Mouse (Mus musculus) megakaryocyte, embryonic 14.5 days (primary cell): Measurements from ENCODE around the gene Hsd17b11.

Source experiments
- FLI1 ChIP-seq: IDR thresholded peaks from 2 replicates; pipeline ENCODE4 v1.6.1; 2012; ENCODE audit warnings: low read length, inconsistent platforms, mixed read lengths
- GATA1 ChIP-seq: IDR thresholded peaks from 3 replicates; pipeline ENCODE4 v1.6.1; 2012; ENCODE audit warnings: mixed read lengths, low read length, inconsistent platforms, borderline replicate concordance

DNA sequence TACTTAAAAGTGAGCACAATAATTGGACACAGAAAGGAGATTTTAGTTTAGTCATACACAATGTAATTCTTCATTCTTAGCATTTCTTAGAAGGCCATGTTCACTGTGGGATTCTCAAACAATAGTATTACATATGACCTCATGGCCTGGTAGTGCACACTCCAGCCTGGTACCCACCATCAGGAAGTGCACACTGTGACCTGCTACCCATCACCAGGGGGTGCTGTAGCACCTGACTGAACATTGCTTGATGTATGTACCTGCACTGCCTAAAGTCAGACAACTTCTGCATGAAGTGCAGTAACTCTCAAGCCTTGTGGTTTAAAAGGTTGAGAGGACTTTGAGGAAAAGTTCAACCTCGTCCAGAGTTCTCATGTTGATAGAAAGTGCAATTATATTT is 28.1 kb downstream of the Hsd17b11 start:
- TF ChIP-seq GATA1 = no peak
- no peak for TF ChIP-seq FLI1
